Mouse (Mus musculus) retina, adult 2 months (tissue): Measurements from ENCODE around the gene Furin.

Experiments
- DNase-seq: peaks from one replicate; pipeline ENCODE4 v3.0.0-alpha.2; 2012; ENCODE audit warnings: low read depth, low spot score

Furin gene

GRCm38 (mm10) chr7:80427730-80428129 lies 22.5 kb upstream of the Furin start:
- DNase-seq, result no peak

- no peak for DNase-seq
These were observed 21.1 kb upstream of the Furin start for GRCm38 (mm10) chr7:80426363-80426762.

- no peak for DNase-seq
These were observed 19.5 kb upstream of the Furin start for GRCm38 (mm10) chr7:80424722-80425121.

- peak; percentile 53 for DNase-seq
These were observed 17.7 kb upstream of the Furin start for GRCm38 (mm10) chr7:80422759-80423480.

- no peak for DNase-seq
These were observed 16.3 kb upstream of the Furin start for GRCm38 (mm10) chr7:80421576-80421975.

- DNase-seq, result no peak
These were observed 15.3 kb upstream of the Furin start for GRCm38 (mm10) chr7:80420586-80420985.

GRCm38 (mm10) chr7:80419278-80419677 lies 14.0 kb upstream of the Furin start:
- no peak for DNase-seq

GRCm38 (mm10) chr7:80418036-80418435 lies 12.8 kb upstream of the Furin start:
- no peak for DNase-seq

GRCm38 (mm10) chr7:80417601-80418000 lies 12.4 kb upstream of the Furin start:
- no peak for DNase-seq

- no peak for DNase-seq
These were observed 11.7 kb upstream of the Furin start for GRCm38 (mm10) chr7:80416969-80417368.

GRCm38 (mm10) chr7:80414303-80414855 lies 9.1 kb upstream of the Furin start:
- no peak for DNase-seq

GRCm38 (mm10) chr7:80413512-80414302 lies 8.5 kb upstream of the Furin start:
- DNase-seq, result no peak

GRCm38 (mm10) chr7:80412781-80413180 lies 7.5 kb upstream of the Furin start:
- DNase-seq, result no peak

GRCm38 (mm10) chr7:80412279-80412678 lies 7.0 kb upstream of the Furin start:
- no peak for DNase-seq

GRCm38 (mm10) chr7:80410380-80410779 lies 5.1 kb upstream of the Furin start:
- no peak for DNase-seq

GRCm38 (mm10) chr7:80407712-80408111 lies 2.5 kb upstream of the Furin start:
- no peak for DNase-seq

GRCm38 (mm10) chr7:80406186-80406585 lies 950 bp upstream of the Furin start:
- no peak for DNase-seq

GRCm38 (mm10) chr7:80404101-80404894 lies 938 bp downstream of the Furin start:
- no peak for DNase-seq

- DNase-seq, result no peak
These were observed 1.7 kb downstream of the Furin start for GRCm38 (mm10) chr7:80403551-80403950.

GRCm38 (mm10) chr7:80402651-80403321 lies 2.5 kb downstream of the Furin start:
- no peak for DNase-seq
